Mouse (Mus musculus) left cerebral cortex, adult 8-10 months (tissue): ENCODE measurements around the gene Sar1a. TPM values are rescaled to one million over a fixed set of nuclear protein-coding genes. Genes with fewer than 3 reads are reported as not detected.

Experiments
- DNase-seq, 2 experiments: peaks; one replicate each; pipeline ENCODE4 v3.0.0; 2022; ENCODE audit warnings: low spot score in 2 of 2
- total RNA-seq, 4 experiments: library from RNA; stranded (reverse); gene quantifications; 2 replicates each; pipeline ENCODE4 v1.2.4; 2022

Gene Sar1a
- total RNA-seq, 4 experiments from 2014 or later = 117 to 135 (median 124) TPM

GRCm38 (mm10) chr10:61729181-61729580 is 49.1 kb downstream of the Sar1a start:
- no peak for DNase-seq

GRCm38 (mm10) chr10:61730171-61730570 is 50.1 kb downstream of the Sar1a start:
- no peak for DNase-seq

GRCm38 (mm10) chr10:61734377-61734776 is 54.3 kb downstream of the Sar1a start:
- no peak for DNase-seq

- peak; percentile 28 to 33 for DNase-seq
Measured at GRCm38 (mm10) chr10:61736671-61737078, 56.6 kb downstream of the Sar1a start.

- DNase-seq = no peak
Measured at GRCm38 (mm10) chr10:61737537-61737936, 57.4 kb downstream of the Sar1a start.

- no peak for DNase-seq
Measured at GRCm38 (mm10) chr10:61738126-61738525, 58.0 kb downstream of the Sar1a start.

GRCm38 (mm10) chr10:61741306-61741705 is 61.2 kb downstream of the Sar1a start:
- no peak for DNase-seq

- no peak for DNase-seq
Measured at GRCm38 (mm10) chr10:61741873-61742272, 61.8 kb downstream of the Sar1a start.

GRCm38 (mm10) chr10:61742336-61742735 is 62.2 kb downstream of the Sar1a start:
- DNase-seq = no peak

Other genes starting within 250 kb of the Sar1a start
- 10 to 100 TPM; 42.8 to 45.8 (median 44.4) TPM for gene Eif4ebp2, start 227.6 kb upstream of the Sar1a start, total RNA-seq
- gene Lrrc20, start 204.5 kb upstream of the Sar1a start, total RNA-seq = 10 to 100 TPM; 18.8 to 22.2 (median 20.4) TPM
- gene Npffr1, start 84.8 kb upstream of the Sar1a start, total RNA-seq = 1 to 10 TPM; 1.9 to 3.2 (median 2.9) TPM
- gene Ppa1, start 31.7 kb upstream of the Sar1a start, total RNA-seq = 100 to 1,000 TPM; 101 to 116 (median 111) TPM
- gene Tysnd1, start 15.2 kb downstream of the Sar1a start, total RNA-seq = 10 to 100 TPM; 18.4 to 23.4 (median 20.7) TPM
- 10 to 100 TPM in 2 of 4 experiments, 1 to 10 TPM in 2; 9.6 to 10.8 (median 10.2) TPM for gene Aifm2, start 35.0 kb downstream of the Sar1a start, total RNA-seq
- 10 to 100 TPM; 18.9 to 24.8 (median 19.9) TPM for gene H2afy2, start 103.8 kb downstream of the Sar1a start, total RNA-seq